Mouse (Mus musculus) cerebellum, postnatal 10 days (tissue): Measurements from ENCODE around the gene Copz2.

ENCODE experiments used
- DNase-seq, 2 experiments: peaks; one replicate each; pipeline ENCODE4 v3.0.0; 2021; ENCODE audit warnings: mixed read lengths in 2 of 2

Copz2 gene

GRCm38 (mm10) chr11:96867149-96867548 is 17.5 kb downstream of the Copz2 start:
- DNase-seq: peak; percentile 85 to 91

DNA sequence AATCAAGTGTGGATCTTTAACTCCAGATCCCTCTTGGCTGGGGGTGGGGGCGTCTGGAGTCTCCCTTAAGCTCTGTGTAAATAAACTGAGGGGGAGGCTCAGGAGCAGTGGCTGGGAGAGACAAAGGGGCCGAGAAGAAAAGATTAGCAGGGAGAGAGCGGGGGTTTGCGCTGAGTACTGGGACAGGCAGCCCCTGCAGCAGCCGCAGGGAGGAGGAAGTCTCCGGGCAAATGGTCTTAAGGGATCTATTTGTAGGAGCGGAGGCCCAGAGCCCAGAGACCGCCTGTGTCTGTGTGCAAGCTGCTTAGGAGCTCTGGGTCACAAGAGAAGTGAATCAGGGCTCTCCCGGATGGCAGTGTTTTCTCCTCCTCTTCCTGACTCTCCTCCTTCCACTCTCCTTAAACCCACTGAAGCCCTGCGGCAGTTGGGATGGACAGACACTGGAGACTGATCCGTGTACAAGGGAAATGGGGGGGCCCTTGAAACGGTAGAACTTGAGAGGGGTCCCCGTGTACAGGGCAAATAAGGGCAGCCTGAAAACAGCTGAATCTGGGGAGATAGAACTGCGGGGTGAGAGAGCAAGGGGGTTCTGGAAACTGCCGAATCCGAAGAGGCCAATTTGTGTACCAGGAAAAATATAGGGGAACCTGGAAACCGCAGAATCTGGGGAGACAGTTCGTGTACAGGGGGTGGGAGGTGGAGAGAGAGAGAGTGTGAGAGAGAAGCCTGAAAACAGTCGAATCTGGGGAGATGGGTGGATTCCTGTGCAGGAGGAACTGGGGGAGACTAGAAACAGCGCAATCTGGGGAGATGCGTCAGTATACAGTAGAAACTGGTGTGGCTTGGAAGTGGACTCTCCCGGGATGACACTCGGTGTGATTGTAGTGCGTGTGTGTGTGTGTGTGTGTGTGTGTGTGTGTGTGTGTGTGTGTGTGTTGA is 23.0 kb downstream of the Copz2 start:
- DNase-seq: peak; percentile 45 to 46

- peak; percentile 37 to 52 for DNase-seq
Measured at GRCm38 (mm10) chr11:96873601-96874140, 24.0 kb downstream of the Copz2 start.

- no peak for DNase-seq
Measured at GRCm38 (mm10) chr11:96875270-96875669, 25.6 kb downstream of the Copz2 start.

DNA sequence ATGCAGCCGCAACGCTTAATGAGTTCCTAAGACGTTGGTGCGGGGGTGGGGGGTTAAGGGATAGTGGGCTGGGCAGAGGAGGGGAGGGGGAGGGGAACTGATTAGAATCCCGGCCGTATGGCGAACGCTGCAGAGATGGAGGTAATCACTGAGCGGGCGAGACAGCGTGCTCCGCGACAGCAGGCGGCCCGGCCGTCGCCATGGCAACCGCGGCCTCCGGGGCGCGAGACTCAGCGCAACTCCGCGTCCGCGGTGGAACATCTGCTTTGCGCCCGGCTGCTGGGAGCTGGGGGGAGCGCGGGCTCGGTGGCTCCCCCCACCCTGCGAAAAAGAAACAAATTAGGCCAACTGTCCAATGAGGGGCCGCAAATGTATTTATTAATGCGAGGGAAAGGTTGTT is 26.1 kb downstream of the Copz2 start:
- DNase-seq: peak; percentile 90 to 95

DNA sequence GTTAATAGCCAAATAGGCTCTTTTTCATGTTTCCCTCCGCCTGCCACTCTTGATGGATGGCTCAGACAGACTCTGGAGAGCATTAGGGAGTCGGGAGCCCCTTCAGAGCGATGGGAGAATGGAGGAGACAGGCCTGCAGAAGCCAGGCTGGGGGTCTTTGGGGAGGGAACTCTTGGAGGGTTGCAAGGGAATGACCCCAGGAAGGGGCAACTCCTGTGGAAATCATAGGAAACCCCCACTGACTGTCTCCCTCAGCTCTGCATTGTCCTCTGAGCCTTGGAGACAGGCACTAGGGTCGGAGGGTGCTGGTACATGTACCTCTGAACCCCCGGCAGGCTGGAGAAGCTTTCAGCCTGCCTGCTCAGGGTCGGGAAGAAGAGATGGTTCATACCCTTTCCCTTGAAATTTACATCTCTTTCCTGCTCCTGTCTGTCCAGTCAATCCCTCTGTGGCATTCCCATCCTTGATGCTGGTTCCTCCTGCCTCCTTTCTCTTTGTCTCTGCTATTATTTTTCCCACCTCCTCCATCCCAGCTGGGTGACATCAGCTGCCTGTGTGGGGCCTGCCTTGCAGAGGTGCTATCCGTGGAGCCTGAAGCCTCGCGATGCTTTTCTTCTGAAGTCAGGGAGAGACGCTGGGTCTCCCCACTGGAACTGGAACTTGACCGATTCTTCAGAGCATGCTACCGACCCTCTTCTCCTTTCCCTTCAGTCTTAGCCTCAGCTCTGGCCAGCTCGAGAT is 26.8 kb downstream of the Copz2 start:
- peak; percentile 48 to 59 for DNase-seq

GRCm38 (mm10) chr11:96877071-96877470 is 27.4 kb downstream of the Copz2 start:
- DNase-seq: no peak

GRCm38 (mm10) chr11:96878715-96879114 is 29.0 kb downstream of the Copz2 start:
- DNase-seq: no peak

DNA sequence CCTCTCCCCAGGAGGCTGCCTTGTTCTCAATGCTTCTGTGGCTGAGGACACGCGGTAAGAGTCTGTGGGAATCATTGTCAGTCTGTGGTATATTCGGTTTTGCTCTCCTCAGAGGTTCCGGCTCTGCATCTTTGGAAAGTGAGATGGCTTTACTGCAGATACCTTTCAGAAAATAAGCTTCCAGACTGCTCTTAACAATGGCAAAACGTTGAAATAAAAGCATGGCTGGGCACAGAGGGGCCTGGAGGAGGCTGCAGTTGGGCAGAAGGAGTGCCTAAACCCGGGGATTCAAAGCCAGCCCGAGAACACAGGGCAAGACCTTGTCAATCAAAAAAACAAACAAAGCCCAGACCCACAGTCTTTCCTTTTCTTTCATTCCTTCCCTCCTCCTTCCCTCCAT is 29.7 kb downstream of the Copz2 start:
- no peak for DNase-seq

DNA sequence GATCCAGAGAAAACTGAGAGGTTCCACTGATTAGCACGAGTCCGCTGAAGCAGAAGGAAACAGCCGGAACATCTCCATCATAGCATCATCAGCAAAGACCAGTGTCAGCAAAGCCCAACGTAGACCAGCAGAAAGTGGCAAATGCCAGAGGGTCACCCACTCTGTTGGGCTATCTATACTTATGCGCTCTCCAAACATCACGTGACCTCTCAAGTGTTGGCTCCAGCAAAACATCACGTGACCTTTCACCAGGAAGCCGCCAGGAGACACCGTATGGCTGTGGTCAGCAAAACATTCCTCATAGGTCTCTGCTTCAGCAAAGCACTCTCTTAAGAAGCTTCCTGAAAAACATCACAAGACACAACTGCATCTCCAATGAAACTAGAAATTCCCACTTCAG is 30.6 kb downstream of the Copz2 start:
- no peak for DNase-seq

DNA sequence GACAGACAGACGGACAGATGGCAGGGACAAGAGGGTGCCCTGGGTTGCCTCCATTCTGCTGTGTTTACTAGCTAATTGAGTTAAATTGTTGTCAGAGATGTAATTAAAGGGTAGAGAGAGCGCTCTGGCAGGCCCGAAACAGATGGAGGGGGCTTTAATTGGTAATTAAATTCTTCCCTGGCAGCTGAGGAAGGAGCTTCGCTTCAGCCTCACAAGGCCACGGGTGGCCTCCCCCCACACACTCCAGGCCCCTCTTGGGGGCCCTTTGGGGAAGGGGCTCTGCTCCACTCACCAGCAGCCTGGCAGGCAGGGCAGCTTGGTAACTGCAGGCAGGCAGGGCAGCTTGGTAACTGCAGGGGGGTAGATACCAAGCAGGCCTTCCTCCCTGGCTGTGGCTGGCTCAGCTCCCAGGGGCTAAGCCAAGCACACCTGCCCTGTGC is 36.3 kb downstream of the Copz2 start:
- peak; percentile 69 to 80 for DNase-seq

DNA sequence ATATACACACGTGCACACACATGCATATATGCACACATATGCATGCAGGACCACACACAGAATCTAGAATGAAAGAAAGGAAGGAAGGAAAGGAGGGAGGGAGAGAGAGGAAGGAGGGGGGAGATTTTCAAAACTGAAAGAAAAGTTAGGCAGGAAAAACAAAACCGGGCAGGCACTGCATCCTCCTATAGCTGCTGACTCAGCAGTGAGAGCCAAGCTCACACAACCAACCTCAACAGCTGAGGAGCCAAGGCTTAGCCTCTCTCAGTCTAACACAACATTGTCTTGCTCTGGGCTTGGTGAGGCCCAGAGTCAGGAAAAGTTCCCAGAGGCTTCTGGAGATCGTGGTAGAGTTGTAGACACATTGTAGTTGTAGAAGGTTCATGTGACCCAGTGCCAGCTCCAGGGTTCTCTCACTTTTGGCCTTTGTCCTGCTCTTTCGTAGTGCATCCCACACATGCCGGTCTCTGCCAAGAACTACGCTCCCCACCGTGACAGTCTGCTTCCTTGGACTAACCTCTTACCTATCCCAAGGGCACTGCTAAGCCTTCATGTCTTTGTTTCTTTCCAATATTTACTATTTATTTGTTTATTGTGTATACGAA is 37.4 kb downstream of the Copz2 start:
- peak; percentile 78 to 82 for DNase-seq

DNA sequence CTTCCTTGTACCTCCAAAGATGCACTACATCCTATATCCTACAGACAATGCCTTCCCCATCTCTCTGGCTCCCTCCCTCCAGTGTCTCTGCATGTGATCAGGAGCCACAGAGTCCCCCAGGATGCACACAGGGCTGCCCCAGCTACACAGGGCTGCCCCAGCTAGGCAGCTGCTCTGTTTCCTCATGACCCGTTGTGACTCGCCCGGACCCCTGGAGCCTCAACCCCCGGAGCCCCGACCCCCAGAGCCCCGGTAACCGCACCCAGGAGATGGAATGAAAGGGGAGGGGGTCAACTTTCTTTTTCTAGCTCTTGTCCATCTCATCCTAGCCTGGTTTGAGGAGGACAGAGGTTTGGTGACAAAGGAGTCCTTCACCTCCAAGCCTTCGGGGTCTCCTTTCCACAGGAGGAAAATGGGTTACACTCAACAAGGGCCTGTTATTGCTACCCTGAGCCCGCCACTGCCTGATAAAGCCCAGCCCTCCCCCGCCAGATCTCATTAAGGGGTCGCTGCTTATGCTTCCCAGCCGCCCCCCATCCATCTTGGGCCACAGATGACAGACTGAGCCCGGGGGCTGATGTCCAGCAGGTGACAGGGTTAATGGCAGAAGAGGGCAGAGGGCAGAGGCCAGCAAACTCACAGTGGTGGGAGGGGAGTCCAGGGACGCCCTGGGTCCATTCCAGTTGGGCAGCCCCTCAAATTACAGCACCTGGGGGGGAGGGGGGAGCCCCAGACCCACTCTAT is 42.3 kb downstream of the Copz2 start:
- no peak for DNase-seq

GRCm38 (mm10) chr11:96893203-96893842 is 43.7 kb downstream of the Copz2 start:
- DNase-seq: no peak

- DNase-seq: no peak
Measured at GRCm38 (mm10) chr11:96895886-96896285, 46.2 kb downstream of the Copz2 start.

DNA sequence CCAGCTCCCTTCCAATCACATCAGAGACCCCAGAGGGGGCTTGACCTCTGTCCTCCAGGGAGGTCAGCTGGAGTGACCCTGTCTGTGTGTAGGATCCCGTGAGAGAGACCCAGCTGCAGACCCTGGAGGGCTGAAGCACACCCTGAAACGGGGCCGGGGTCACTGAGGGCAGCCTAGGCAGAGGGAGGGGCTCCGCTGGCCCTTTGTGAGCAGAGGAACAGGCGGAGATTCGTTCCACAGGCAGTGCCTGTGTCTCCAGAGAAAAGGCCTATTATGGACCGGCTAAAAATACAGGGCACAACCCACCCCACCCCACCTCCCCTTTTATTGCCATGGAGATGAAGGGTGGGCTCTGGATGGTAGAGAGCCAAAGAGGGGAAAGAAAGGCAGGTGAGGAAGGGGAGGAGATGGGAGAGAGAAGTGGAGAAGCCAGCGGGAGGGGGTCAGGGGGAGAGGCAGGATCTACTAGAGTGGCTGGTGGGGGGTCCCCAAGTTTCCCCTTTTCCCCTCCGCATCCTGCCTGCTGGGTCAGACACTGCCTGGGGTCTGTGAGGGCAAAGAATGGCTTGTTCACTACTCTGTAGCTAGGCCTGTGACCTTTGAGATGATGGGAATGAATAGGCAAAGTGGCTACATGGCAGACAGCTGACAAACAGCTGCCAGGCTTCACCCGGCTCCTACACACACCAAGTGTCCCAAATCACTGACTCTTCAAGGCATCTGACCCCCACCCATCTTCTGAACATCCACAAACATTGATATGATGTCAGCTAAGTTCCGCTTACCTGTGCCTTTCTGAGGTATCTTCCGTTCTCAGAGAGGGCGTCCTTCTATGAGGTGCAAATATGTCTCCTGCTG is 50.0 kb downstream of the Copz2 start:
- DNase-seq: no peak

DNA sequence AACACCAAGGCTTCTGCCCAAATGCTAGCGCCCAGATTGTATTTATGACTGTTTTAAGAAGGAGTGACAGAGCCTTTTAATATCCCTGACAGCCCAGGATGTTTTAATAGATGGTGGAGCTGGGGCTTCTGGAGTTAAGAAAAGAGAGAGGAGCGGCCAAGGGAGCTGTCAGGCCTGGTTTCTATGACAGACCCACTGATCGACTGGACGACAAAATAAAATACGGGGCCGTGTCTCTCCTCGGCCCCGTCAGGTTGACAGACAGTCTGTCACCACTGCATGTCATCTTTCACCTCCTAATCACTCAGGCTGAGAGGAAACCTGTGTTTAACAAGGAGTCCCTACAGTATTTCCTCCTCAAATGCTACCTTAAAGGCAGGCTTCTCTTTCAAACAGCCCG is 51.7 kb downstream of the Copz2 start:
- DNase-seq: no peak

DNA sequence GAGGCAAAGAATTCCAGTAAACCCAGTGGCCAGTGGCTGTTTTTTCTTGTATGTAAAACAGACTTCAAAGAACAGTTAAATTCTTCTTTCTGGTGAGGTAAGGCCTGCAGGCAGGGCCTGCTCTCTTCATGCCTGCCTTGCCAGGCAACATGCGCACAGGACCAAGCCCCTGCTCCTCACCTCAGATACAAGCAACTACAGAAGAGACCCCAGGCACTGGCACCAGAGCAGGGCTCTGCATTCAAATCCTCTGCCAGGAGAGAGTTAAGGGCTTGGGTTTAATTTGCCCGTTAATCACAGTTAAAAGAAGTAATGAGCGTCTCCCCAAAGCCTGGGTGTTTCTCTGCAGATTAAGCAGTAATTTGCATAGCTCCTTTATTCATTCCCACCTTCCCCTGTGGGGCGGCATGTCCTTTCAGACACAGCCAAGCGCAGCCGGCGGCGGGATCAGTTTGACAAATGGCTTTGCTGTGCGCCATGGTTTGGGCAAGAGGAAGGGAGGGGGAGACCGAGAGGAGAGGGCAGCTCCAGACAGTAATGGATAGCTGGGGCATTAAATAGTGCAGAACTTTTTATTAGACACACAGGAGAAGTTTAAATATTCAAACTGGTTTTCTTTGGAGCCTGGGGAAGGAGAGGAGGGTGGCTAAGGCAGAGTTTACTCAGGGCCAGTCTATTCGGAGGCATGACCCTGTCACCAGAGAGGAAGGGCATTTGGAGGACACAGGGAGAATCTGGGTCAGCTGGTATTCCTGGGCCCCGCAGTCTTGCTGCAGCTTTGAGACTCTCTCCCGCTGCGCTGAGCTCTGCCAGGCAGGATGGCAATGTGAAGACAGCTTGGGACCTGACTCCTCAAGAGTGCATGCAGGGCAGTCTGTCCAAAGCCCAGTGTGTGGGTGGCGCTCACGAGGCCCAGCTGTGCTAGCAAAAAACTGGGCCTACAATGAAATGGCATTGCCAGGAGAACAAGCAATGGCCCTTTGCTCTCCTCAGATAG is 53.3 kb downstream of the Copz2 start:
- DNase-seq: peak; percentile 65 to 74

- DNase-seq: peak; percentile 62 to 67
Measured at GRCm38 (mm10) chr11:96906431-96907161, 56.9 kb downstream of the Copz2 start.
